Mouse (Mus musculus) myocyte (in vitro differentiated cells): ENCODE data around the gene Slc25a42. TPM values are rescaled to one million over a fixed set of nuclear protein-coding genes. Genes with fewer than 3 reads are reported as not detected.
A peak's percentile ranks its signal among the peaks of the same experiment; 100 is the strongest.
"Not testable (repeated sequence)": the region's sequence is repeated elsewhere in the genome, so short reads cannot be mapped to it uniquely, and the experiment has no call there.

Experiments used
- H3K27me3 ChIP-seq: one replicate; pipeline ENCODE4 v1.6.1; 2011; ENCODE audit not compliant: control insufficient read depth, insufficient read depth, insufficient read length
- H3K36me3 ChIP-seq: one replicate; pipeline ENCODE4 v1.6.1; 2011; ENCODE audit not compliant: control insufficient read depth, insufficient read depth
- H3K4me2 ChIP-seq: one replicate; pipeline ENCODE4 v1.6.1; 2011; ENCODE audit warnings: low read depth, control low read depth
- H3K4me3 ChIP-seq: one replicate; pipeline ENCODE4 v1.5.1; 2011; ENCODE audit warnings: mild to moderate bottlenecking, control low read depth, moderate library complexity
- H3K79me2 ChIP-seq: one replicate; pipeline ENCODE4 v1.6.1; 2011; ENCODE audit not compliant: control insufficient read depth, insufficient read depth
- H3ac ChIP-seq: one replicate; pipeline ENCODE4 v1.6.1; 2011; ENCODE audit not compliant: control insufficient read depth, insufficient read length
- CEBPB ChIP-seq: IDR thresholded peaks from 2 replicates; pipeline ENCODE4 v1.6.1; 2011; ENCODE audit warnings: mild to moderate bottlenecking, moderate library complexity; ENCODE audit not compliant: poor library complexity, insufficient read depth, severe bottlenecking
- E2F4 ChIP-seq: IDR thresholded peaks from one replicate; pipeline ENCODE4 v1.6.1; 2011; ENCODE audit warnings: mild to moderate bottlenecking, control low read depth, moderate library complexity; ENCODE audit not compliant: insufficient read depth
- MAX ChIP-seq: IDR thresholded peaks from one replicate; pipeline ENCODE4 v1.6.1; 2011; ENCODE audit warnings: low read depth, mild to moderate bottlenecking, control low read depth
- MYOD1 ChIP-seq, 3 experiments: IDR thresholded peaks; one replicate each; pipeline ENCODE4 v1.6.1; 2011; ENCODE audit warnings: control low read depth in 2 of 3, low read depth in 2 of 3, mild to moderate bottlenecking in 2 of 3, moderate library complexity in 1 of 3; ENCODE audit not compliant: insufficient read length in 2 of 3, control insufficient read depth in 1 of 3
- MYOG ChIP-seq, 3 experiments: IDR thresholded peaks; one replicate each; pipeline ENCODE4 v1.6.1; 2011; ENCODE audit warnings: control low read depth in 2 of 3, low read depth in 2 of 3, mild to moderate bottlenecking in 2 of 3; ENCODE audit not compliant: insufficient read length in 2 of 3, control insufficient read depth in 1 of 3, insufficient read depth in 1 of 3
- POLR2A ChIP-seq: IDR thresholded peaks from one replicate; pipeline ENCODE4 v1.6.1; 2011; ENCODE audit warnings: low read depth, mild to moderate bottlenecking, control low read depth, moderate library complexity; ENCODE audit not compliant: insufficient read length
- POLR2AphosphoS2 ChIP-seq: IDR thresholded peaks from one replicate; pipeline ENCODE4 v1.6.1; 2011; ENCODE audit warnings: low read depth, control low read depth; ENCODE audit not compliant: insufficient read length
- REST ChIP-seq: IDR thresholded peaks from one replicate; pipeline ENCODE4 v1.6.1; 2011; ENCODE audit warnings: mild to moderate bottlenecking, control low read depth, moderate library complexity; ENCODE audit not compliant: insufficient read depth, insufficient read length
- SRF ChIP-seq: IDR thresholded peaks from one replicate; pipeline ENCODE4 v1.6.1; 2011; ENCODE audit warnings: low read depth; ENCODE audit not compliant: control insufficient read depth, insufficient read length
- TCF12 ChIP-seq: IDR thresholded peaks from one replicate; pipeline ENCODE4 v1.6.1; 2011; ENCODE audit warnings: mild to moderate bottlenecking, control low read depth; ENCODE audit not compliant: poor library complexity, insufficient read depth, severe bottlenecking
- TCF3 ChIP-seq: IDR thresholded peaks from one replicate; pipeline ENCODE4 v1.6.1; 2011; ENCODE audit warnings: low read depth, control low read depth; ENCODE audit not compliant: insufficient read length
- USF1 ChIP-seq: IDR thresholded peaks from one replicate; pipeline ENCODE4 v1.6.1; 2011; ENCODE audit warnings: low read depth, mild to moderate bottlenecking, control low read depth, moderate library complexity
- polyA plus RNA-seq: library from polyadenylated mRNA; unstranded; fragments of >200 nt; fragmentation: generic; extraction: Trizol; gene quantifications from one replicate; pipeline ENCODE4 v1.2.1, GENCODE M21; 2012; ENCODE audit warnings: missing spikeins

The Slc25a42 gene
- polyA plus RNA-seq, 1 experiment, result 2.6 TPM

GRCm38 (mm10) chr8:70222041-70222440, 9.9 kb upstream of the Slc25a42 start:
- TF ChIP-seq MYOG (IDR thresholded peaks at IDR 0.05; ENCODE audit: control insufficient read depth in 1 of 3, insufficient read depth in 1 of 3, insufficient read length in 2 of 3, low read depth in 2 of 3), result no peak
- TF ChIP-seq POLR2AphosphoS2, result no peak
- no peak for TF ChIP-seq MAX
- no peak for TF ChIP-seq MYOD1 (IDR thresholded peaks at IDR 0.05; ENCODE audit: control insufficient read depth in 1 of 3, insufficient read length in 2 of 3, low read depth in 2 of 3)
- TF ChIP-seq SRF, result no peak
- TF ChIP-seq E2F4, result no peak
- no peak for TF ChIP-seq REST
- no peak for TF ChIP-seq POLR2A
- no peak for TF ChIP-seq TCF3
- TF ChIP-seq USF1, result no peak
- TF ChIP-seq CEBPB, result no peak
- no peak for TF ChIP-seq TCF12
- no peaks in the 10 kb centered on the region for H3K27me3 ChIP-seq
- H3K4me3 ChIP-seq, result no peak overlapping the region
- H3K79me2 ChIP-seq, result no peaks in the 10 kb centered on the region
- H3K4me2 ChIP-seq, result no peak overlapping the region
- no peak overlapping the region for H3ac ChIP-seq
- H3K36me3 ChIP-seq, result peaks cover 17% of the 10 kb centered on the region

DNA sequence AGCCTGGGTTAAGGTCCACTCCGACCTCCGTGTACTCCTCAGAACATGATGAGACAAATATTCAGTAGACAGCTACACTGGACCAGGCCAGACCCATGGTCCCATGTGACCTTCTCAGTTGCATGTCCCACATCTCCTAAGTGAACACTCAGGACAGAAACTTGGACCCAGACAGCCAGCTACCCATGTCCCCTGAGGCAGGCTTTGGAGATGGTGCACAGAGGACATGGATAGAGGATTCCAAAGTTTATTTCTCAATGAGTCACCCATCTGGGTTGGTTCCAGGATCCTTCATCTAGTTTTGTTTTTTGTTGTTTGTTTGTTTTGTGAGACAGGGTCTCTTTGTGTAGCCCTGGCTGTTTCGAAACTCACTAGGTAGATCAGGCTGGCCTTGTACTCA, 8.8 kb upstream of the Slc25a42 start:
- peak; percentile 0 for TF ChIP-seq POLR2AphosphoS2
- TF ChIP-seq MYOD1 (IDR thresholded peaks at IDR 0.05; ENCODE audit: control insufficient read depth in 1 of 3, insufficient read length in 2 of 3, low read depth in 2 of 3), result no peak
- Histone ChIP-seq H3K27me3 (no peaks in the 10 kb centered on the region), H3K36me3 (peaks cover 12% of the 10 kb centered on the region), H3K79me2 (no peaks in the 10 kb centered on the region), H3ac (no peak overlapping the region), H3K4me3 (no peak overlapping the region), H3K4me2 (no peak overlapping the region)

- Histone ChIP-seq H3K27me3 (no peaks in the 10 kb centered on the region), H3K4me2 (no peak overlapping the region), H3K4me3 (no peak overlapping the region), H3K79me2 (no peaks in the 10 kb centered on the region), H3K36me3 (peaks cover 12% of the 10 kb centered on the region), H3ac (no peak overlapping the region)
- TF ChIP-seq MYOD1 (IDR thresholded peaks at IDR 0.05; ENCODE audit: control insufficient read depth in 1 of 3, insufficient read length in 2 of 3, low read depth in 2 of 3) (no peak), SRF (no peak), POLR2AphosphoS2 (peak; percentile 7)
Observed at GRCm38 (mm10) chr8:70220236-70220840, 8.2 kb upstream of the Slc25a42 start.

- Histone ChIP-seq H3K27me3 (no peaks in the 10 kb centered on the region), H3K79me2 (no peaks in the 10 kb centered on the region), H3K4me2 (no peak overlapping the region), H3K36me3 (peaks cover 10% of the 10 kb centered on the region), H3K4me3 (no peak overlapping the region), H3ac (no peak overlapping the region)
- no peak for TF ChIP-seq CEBPB
- no peak for TF ChIP-seq POLR2A
Observed at GRCm38 (mm10) chr8:70219107-70219684, 7.1 kb upstream of the Slc25a42 start.

GRCm38 (mm10) chr8:70217441-70217840, 5.3 kb upstream of the Slc25a42 start:
- no peak overlapping the region for H3K4me3 ChIP-seq
- H3K79me2 ChIP-seq, result no peaks in the 10 kb centered on the region
- no peak overlapping the region for H3K4me2 ChIP-seq
- TF ChIP-seq TCF3 (no peak), USF1 (no peak), SRF (no peak)
- no peak overlapping the region for H3ac ChIP-seq
- H3K36me3 ChIP-seq, result no peaks in the 10 kb centered on the region
- no peaks in the 10 kb centered on the region for H3K27me3 ChIP-seq

- Histone ChIP-seq H3K4me2 (no peak overlapping the region), H3K79me2 (no peaks in the 10 kb centered on the region), H3ac (no peak overlapping the region), H3K27me3 (no peaks in the 10 kb centered on the region), H3K36me3 (no peaks in the 10 kb centered on the region), H3K4me3 (no peak overlapping the region)
- TF ChIP-seq SRF (no peak), MYOD1 (IDR thresholded peaks at IDR 0.05; ENCODE audit: control insufficient read depth in 1 of 3, insufficient read length in 2 of 3, low read depth in 2 of 3) (peak in 1 of 3 experiments; percentile 68), MYOG (IDR thresholded peaks at IDR 0.05; ENCODE audit: control insufficient read depth in 1 of 3, insufficient read depth in 1 of 3, insufficient read length in 2 of 3, low read depth in 2 of 3) (peak; percentile 15 to 66 (median 48))
Observed at GRCm38 (mm10) chr8:70216566-70216965, 4.5 kb upstream of the Slc25a42 start.

- not testable (repeated sequence) for H3K4me3 ChIP-seq, H3K4me2 ChIP-seq, H3K36me3 ChIP-seq, H3K79me2 ChIP-seq, H3K27me3 ChIP-seq, H3ac ChIP-seq
Observed at GRCm38 (mm10) chr8:70216161-70216560, 4.1 kb upstream of the Slc25a42 start.
